Mouse (Mus musculus) testis, postnatal 10 days (tissue): ENCODE results near the gene Cobll1.

Source experiments
- DNase-seq: peaks from one replicate; pipeline ENCODE4 v3.0.0; 2021; ENCODE audit warnings: low spot score

Cobll1 gene

GRCm38 (mm10) chr2:65236644-65237043 is 2.6 kb downstream of the Cobll1 start:
- DNase-seq: no peak

DNA sequence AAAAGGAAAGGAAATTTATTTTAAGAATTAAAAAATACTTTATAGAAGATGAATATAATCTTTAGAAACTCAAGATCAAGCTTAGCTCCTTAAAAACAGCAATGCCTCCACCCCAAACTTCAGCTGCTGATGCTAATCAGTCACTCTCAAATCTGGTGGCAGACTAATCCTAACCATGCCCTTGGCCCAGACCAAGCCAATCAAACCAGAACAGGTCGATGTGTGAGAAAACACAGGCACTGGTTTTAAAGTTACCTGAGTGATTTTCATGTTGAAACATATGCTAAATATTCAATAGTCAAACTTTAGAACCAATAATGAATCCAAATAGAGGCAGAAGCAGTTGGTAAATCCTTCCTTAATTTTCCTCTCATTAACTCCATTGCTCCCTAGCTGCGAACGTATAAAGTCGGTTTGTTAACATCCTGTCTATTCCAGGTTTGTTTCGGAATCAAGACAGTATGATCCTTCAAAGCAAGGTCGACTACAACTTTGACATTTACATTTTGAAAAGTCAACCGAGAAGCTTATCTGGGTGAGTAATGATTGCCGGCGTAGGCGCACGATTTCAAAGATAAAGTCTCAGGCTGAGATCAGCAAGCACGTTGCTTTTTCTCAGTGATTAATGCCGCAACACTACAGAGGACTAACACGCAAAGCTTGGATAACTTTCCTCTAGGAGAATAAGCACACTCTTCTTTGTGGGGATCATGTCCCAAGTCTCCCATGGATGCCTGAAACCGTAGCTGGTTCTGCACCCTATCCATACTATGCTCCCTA is 6.3 kb downstream of the Cobll1 start:
- DNase-seq: no peak

DNA sequence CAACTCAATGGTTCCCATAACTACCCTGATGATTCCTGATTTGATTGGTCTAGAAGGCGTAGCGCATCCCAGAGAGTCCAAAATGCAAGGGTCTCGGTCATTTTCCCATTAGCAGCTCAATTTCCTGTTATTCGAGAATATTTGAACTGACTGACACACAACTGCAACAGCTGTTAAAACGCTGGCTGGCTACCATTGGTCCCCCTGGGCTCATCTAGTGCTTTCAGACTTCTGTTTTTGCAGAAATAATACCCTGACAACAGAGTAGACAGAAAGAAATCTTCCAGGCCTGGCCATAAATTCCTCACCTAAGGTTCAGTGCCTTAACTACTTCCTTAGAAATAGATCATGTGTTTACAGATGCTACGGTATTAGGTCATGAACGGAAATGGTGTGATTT is 10.8 kb downstream of the Cobll1 start:
- DNase-seq: no peak

GRCm38 (mm10) chr2:65227898-65228290 is 11.3 kb downstream of the Cobll1 start:
- no peak for DNase-seq

DNA sequence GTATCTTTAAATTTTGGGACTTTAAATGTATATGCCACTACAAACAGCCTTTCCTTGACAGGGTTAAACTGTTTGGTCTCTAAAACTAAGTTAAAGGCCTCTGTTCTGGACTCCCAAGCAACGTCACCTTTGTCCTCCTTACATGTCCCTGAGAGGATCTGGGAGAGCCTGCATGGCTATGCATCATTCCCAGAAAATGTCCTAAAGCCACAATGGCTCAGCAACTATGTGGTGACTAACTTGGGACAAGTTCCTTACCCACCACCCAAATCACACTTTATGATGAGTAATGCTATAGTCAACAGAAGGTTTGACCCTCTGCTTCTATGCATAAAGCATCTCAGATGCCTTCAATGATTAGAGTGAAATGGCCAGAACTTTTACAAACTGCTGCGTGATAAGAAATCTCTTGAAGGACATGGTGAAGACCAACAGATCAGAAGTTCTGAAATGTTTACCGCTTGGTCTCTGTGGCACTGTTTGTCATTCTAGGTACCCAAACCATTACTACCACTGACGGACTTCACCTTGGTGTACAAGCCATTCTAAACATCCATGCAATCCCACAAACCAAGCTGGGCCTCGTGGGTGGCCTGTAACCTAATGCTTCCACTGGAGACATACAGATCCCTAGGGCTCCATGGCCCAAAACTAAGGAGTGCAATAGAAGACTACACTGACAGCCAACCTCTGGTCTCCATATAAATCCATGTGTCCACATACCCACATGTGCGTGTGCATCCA is 11.9 kb downstream of the Cobll1 start:
- no peak for DNase-seq

DNA sequence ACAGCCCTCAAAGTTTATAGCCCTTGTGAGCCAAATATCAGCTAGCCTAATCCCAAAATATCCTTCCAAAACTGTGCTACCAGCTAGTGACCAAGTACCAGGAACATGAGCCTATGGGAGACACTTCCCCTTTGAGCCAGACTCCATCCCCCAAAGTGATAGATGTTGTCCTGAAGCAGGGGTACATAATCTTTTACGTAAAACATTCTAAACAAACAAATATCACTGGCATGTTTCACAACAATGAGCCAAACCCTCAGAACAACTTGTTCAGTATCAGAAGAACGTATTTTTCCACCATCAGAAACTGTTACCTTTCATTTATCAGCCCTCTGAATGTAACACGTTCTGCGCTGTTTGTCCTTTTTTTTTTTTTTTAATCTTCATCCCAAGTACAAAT is 12.7 kb downstream of the Cobll1 start:
- DNase-seq: no peak

DNA sequence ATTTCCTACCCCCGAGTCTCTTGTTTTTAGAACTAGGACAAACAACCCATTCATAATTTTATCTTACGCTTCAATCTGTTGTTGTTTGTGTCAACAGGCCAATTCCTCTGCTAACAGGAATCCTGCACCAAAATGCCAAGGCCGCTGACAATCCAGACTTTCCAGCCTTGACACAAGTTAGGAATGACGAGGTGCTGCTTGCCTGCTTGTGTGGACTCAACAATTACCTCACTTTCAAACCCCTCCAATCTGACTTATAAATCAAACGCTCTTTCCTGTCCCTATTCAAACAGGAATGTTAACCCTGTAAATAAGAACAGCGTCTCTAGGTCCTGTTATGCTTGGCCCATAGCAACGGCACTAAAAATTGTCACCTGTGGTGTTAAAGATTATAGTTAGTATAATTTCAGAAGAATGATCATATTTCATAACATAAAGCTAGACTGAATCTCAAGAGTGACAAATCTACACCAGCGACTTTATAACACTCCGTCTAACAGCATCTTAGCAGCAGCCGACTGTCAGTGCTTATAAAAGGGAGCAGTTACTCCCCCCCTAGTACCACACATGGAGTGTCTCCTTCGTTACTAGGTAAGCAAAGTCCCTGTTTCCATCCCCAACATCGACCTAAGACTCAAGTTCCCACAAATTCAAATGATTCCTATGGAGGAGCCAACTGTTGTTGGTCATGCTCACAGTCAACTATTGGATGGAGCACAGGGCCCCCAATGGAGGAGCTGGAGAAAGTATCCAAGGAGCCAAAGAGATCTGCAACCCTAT is 15.1 kb downstream of the Cobll1 start:
- no peak for DNase-seq

DNA sequence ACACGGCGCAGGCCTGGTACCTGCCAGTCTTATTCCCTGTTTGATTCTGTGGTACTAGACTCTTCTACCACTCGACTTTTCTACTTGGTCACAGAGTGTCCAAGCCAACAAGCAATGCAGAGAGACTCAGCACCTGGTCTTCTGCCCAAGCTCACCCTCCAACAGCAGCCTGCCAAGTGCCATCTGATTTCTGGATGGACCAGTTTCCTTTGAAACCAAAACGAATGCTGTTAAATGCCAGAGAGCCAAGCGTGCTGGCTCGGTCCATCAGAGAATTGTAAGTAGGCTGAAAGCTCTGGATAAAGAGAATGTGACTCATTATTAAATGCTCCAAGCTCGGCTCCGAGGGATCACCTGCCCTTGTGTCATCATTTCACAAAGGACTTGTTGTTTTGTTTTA is 16.2 kb downstream of the Cobll1 start:
- no peak for DNase-seq

DNA sequence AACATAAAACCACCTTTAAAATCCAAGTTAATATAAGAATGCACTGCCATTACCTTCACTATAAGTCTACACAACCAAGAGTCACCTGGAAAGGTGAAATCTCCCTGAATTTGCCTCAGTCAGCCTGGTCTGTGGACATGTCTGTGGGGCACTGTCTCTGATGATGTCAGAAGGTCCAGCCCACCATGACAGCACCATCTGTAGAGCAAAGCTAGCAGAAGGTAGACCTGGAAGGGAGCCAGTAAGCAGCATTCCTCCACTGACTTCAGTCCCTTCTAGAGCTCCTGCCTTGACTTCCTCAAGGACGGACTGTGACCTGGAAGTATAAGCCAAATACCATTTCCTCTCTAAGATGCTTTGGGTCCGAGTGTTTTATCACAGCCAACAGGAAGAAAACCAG is 17.6 kb downstream of the Cobll1 start:
- no peak for DNase-seq

DNA sequence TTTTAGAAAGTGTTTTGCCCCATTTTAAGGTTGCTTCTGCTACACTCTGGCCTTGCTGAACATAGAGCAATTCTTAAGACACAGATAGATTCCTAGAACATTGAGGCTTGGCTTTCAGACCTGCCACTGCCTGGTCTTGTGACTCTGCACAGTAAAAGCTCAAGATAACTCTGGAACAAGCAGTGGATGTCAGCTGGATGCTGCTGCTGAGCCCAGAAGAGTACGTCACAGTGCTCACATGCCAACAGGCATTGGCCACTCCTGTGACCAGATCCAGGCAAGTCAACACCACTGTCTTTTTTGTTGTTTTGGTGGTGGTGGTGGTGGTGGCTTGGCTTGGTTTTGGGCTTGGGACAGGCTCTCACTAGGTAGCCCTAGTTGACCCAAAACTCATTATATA is 18.6 kb downstream of the Cobll1 start:
- DNase-seq: no peak

DNA sequence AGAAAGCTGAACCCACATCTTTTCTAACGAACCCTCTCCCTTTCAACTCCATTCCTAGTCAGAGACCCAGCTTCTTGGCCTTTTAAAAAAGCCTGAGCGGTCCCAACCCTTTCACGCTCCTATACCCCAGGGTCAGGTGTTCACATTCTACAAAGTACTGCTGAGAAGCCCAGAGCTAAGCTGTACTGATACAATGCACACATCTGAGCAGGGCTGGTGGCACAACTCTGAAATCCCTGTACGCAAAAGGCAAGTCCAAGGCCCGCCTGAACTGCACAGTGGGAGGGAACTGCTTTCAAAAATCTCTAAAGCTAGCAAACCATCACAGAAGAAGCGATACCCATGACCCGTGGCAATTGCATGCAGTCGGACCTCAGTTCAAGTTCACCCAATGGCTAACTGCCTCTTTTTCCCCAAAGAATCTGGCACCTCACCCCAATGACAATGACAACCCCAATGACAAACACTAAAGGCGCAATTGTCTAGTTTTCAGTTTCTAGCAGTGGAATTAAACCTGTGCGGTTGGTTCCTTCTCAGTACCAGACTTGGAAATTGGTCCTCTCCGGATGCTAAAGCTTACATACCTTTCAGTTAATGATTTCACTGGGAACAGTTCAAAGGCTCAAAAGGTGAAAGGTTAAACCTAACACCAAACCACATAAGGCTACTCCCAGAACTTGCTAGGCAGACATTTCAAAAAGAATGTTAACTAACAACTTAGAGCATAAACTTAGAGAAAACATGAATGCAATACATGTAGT is 19.6 kb downstream of the Cobll1 start:
- no peak for DNase-seq

GRCm38 (mm10) chr2:65218318-65218717 is 20.9 kb downstream of the Cobll1 start:
- no peak for DNase-seq

DNA sequence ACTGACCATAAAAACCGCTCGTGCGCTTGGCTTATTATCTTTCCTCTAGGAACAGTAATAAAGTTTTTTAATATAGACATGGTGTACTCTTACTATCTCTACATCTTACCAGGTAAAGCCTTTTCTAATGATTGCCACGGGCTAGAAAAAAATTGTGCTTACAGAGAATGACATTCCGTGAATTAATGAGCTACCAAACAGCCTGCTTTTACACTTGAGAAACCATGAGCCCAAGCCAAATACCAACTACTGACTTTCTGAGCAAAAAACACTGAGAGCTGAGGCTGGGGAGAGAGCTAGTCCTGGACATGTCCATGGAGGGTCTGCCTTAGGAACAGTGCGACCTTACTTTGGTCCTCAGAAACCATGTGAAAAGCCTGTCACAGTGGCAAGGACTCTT is 21.5 kb downstream of the Cobll1 start:
- DNase-seq: no peak

DNA sequence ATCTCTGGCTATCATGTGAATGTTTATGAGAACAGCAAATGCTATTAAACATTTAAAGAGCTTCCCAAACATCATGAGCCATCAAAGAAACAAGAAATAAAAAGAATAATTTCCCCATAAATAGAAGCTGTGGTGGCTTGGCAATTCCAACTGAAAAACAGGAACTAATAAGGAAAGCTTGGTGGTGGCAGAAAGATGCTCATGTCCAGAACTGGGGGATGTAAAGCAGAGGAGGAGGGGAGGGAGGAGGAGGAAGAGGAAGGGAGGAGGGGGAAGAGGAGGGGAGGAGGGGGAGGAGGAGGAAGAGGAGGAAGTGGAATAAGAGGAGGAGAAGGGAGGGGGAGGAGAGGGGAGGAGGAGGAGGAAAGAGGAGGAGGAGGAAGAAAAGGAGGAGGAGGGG is 23.0 kb downstream of the Cobll1 start:
- no peak for DNase-seq

GRCm38 (mm10) chr2:65214556-65214955 is 24.6 kb downstream of the Cobll1 start:
- no peak for DNase-seq

GRCm38 (mm10) chr2:65213675-65214074 is 25.5 kb downstream of the Cobll1 start:
- no peak for DNase-seq

GRCm38 (mm10) chr2:65211620-65212019 is 27.6 kb downstream of the Cobll1 start:
- DNase-seq: no peak

DNA sequence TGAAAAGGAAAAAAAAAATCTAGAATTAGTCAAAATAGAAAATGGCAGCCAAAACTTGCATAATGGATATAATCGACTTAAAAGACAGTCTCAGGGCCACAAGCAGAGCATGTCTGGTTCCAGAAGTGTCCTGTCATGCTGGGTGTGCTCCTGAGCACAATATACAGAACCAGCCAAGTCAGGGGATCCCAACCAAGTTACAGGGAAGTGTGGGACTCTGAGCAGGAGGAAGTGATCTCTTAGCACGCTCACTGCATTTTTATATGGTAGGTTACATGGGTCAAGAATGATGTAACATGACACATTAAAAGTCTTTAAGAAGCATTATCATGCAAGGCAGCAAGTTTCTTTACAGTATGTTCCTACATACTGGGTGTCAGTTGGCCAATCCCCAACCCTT is 31.5 kb downstream of the Cobll1 start:
- DNase-seq: no peak

GRCm38 (mm10) chr2:65203699-65204098 is 35.5 kb downstream of the Cobll1 start:
- no peak for DNase-seq

GRCm38 (mm10) chr2:65199706-65200105 is 39.5 kb downstream of the Cobll1 start:
- no peak for DNase-seq

DNA sequence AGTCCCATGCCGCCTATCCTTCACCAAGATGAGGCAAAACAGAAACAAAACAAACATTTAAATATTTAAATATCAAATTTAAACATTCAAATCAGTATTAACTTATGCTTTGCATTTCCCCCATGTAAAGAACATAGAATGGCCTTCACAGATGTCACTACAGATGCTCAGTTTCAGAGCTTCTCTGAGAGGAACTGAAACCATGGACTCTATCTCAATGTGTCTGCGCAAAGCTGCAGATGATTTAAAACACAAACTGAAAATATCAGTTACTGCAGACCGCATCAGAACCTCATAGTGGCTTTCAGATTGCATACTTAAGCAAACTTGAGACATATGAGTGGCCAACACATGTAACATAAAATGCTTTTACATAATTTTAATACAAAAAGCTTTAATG is 40.6 kb downstream of the Cobll1 start:
- DNase-seq: no peak

- DNase-seq: no peak
These were observed 42.2 kb downstream of the Cobll1 start for GRCm38 (mm10) chr2:65196994-65197393.
